Mouse (Mus musculus): ENCODE measurements around the gene Vps11. TPM values are rescaled to one million over a fixed set of nuclear protein-coding genes. Genes with fewer than 3 reads are reported as not detected.

Vps11 gene
- polyA plus RNA-seq, 1 experiment from 2014 or later: 17.3 TPM

DNA sequence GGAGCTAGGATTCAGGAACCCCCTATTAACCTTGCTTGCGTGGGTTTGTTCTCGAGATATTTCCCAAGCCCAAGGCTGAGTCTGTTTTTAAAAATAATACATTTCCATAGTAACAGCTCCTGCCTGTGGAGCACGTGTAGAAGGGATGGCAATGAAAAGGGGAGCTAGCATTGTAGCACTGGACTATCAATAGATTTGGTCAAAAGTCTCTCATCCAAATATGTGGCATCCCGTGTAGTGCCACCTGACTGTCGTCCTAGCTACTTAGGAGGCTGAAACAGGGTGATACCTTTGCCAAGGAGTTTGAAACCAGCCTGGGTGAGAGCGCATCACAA is 40.7 kb downstream of the Vps11 start:
- Histone ChIP-seq H3K4me3 (peak overlapping the region; percentile 80), H3K27ac (peak overlapping the region; percentile 78), H3K4me1 (replicated peaks) (peaks cover 33% of the 10 kb centered on the region), H3K9me3 (replicated peaks) (no peaks in the 10 kb centered on the region), H3K27me3 (no peaks in the 10 kb centered on the region), H3K36me3 (peaks cover 8% of the 10 kb centered on the region), H3K9ac (peak overlapping the region; percentile 40), H3K4me2 (peak overlapping the region; percentile 93)
- WGBS: 13% methylated on average over 6 of the region's 6 CpGs
- ATAC-seq (replicated peaks; ENCODE audit: insufficient number of reproducible peaks, insufficient read depth, low FRiP score, low read depth): 0 out of 2 replicates have a peak, but pooled peaks have one; percentile 3

DNA sequence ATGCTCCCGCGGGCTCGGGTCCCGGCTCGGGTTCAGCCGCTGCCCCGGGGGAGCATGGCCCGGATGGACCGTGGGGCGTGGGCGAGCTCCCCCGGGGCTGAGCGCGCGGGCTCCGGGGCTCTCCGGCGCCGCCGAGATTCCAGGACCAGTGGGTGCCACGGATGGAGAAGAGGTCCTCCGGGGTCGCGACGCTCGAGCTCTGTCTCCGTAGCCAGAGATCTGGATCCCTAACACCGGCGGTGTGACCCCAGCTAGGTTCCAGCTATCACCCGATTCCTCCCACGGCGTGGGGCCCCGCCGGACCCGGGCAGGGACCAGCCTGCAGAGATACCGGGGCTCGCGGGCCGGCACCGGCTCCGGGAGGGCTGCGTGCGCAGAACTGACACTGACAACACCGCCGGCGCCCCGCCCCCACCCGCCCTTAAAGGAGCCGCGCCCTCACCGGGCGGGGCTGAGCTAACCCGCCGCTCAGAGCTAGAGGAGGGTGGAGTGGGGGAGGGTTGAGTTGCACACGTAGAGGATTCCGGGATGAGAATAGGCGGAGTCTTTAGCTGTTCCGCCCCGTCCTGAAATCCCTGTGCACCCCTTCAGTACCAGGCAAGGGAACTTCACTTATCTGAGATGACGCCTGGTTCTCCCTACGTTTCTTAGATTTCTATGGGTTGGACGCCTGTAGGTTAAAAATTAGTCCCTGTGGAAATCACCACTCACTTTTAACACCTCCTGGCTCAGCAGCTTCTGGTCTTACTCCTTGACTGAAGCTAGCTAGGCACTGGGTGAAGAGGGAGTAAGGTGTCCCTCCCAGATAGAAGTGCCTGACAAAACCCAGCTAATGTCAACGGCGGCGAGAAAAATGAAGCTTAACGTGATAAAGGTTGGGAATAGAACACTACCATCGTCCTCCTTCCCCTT is 41.3 kb downstream of the Vps11 start, which contains the start of gene C2cd2l:
Gene C2cd2l, minus strand, starts transcription at position 399 of the 912 bp plus-strand sequence.
- H3K4me3 ChIP-seq: peak within 1 kb of the TSS; percentile 80
- peak within 1 kb of the TSS; percentile 93 for H3K9ac ChIP-seq
- H3K4me1 ChIP-seq (replicated peaks): peaks cover 30% of the 10 kb centered on the region
- WGBS: under 1% methylated on average over 67 of the region's 67 CpGs
- peaks cover 14% of the 10 kb centered on the region for H3K36me3 ChIP-seq
- peak within 1 kb of the TSS; percentile 78 for H3K27ac ChIP-seq
- peak; percentile 99 for ATAC-seq (replicated peaks; ENCODE audit: insufficient number of reproducible peaks, insufficient read depth, low FRiP score, low read depth)
- peak within 1 kb of the TSS; percentile 93 for H3K4me2 ChIP-seq
- H3K27me3 ChIP-seq: no peaks in the 10 kb centered on the region
- no peaks in the 10 kb centered on the region for H3K9me3 ChIP-seq (replicated peaks)

DNA sequence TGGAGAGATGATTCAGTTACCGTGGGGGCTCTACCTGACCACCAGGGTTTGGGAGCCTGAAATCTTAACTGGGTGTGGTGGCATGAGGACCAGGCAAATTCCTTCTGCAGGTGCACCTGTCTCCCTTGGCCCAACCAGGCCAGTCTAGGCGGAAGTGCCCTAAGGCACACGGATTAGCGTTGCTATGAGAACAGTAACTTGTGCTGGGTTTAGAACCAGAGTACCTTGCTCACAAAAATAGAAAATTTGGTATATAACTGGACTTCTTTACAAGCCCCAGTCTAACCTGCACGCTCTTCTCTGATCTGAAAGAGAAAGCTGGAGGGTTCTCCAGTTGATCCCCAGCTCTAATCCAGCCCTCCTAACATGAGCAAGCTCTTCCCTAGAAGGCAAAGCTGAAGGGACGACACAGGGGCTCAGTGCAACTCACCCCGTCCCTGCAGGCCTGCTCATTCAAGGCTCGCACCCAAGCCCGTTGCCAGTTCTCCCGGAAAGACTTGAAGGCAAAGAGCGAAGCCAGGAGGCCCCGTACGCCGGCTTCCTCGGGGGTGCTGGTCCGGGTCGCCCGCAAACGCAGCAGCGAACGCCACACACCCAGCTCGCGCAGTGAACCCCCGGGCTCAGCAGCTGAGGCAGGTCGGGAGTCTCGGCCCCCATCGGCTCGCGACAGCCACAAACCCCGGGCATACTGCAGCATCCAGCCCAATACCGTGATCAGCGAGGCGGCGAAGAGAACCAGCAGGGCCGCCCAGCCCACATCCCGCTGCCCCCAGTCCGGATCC is 42.2 kb downstream of the Vps11 start:
- no peak for ATAC-seq (replicated peaks; ENCODE audit: insufficient number of reproducible peaks, insufficient read depth, low FRiP score, low read depth)
- no peaks in the 10 kb centered on the region for H3K9me3 ChIP-seq (replicated peaks)
- peak overlapping the region; percentile 93 for H3K4me2 ChIP-seq
- peaks cover 22% of the 10 kb centered on the region for H3K36me3 ChIP-seq
- peak overlapping the region; percentile 80 for H3K4me3 ChIP-seq
- H3K27me3 ChIP-seq: no peaks in the 10 kb centered on the region
- WGBS: 3% methylated on average over 37 of the region's 37 CpGs
- H3K4me1 ChIP-seq (replicated peaks): peaks cover 30% of the 10 kb centered on the region
- peak overlapping the region; percentile 78 for H3K27ac ChIP-seq
- peak overlapping the region; percentile 93 for H3K9ac ChIP-seq

DNA sequence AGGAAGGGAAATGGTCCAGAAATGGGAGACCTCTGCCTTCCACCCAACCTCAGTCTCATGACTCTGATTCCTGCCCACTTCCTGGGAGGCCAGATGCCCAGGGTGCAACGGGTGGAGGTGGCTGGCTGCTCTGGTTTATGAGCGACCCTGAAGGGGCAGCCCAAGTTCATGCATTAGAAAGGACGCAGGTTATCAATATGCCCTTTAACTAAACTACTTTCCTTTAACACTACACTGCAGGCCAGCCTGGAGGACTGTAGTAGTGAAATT is 42.7 kb downstream of the Vps11 start:
- Histone ChIP-seq H3K9me3 (replicated peaks) (no peaks in the 10 kb centered on the region), H3K9ac (peak overlapping the region; percentile 93), H3K36me3 (peaks cover 27% of the 10 kb centered on the region), H3K4me3 (peak overlapping the region; percentile 80), H3K27me3 (no peaks in the 10 kb centered on the region), H3K27ac (no peak overlapping the region), H3K4me1 (replicated peaks) (peaks cover 30% of the 10 kb centered on the region), H3K4me2 (peak overlapping the region; percentile 93)
- ATAC-seq (replicated peaks; ENCODE audit: insufficient number of reproducible peaks, insufficient read depth, low FRiP score, low read depth): no peak
- 30% methylated on average over 3 of the region's 3 CpGs for WGBS

DNA sequence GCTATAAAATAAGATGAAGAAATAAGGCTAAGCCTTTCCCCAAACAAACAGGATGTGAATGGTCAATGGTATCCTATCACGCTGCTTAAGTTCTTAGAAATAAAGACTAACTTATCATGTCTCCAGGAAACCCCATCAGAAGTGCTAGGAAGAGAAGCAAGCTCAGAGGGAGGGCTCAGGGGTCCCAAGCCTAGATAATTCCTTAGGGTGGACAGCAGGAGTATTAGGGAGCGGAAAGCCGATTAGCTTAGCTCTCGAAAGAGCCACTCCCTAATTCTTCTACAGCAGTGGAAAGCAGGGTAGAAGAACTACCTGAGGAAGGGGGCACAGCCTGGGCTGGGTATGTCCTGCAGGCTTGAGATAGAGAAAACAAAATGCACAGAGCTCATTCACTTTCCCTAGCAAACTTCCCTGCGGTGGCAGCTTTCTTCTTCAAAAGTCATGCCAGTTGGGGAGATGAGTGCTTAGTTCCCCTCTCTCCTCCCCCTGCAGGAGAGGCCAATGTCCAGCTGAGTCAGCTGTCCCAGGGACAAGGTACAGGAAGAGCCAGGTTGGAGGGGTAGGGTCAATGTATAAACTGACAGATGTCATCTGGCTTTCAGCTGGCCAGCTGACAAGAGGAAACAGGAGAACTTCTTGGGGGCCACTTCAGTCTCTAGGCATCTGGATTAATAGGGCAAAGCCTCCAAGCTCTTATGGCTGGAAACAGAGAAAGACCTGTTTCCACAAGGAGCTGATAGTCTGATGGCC is 43.2 kb downstream of the Vps11 start:
- no peak overlapping the region for H3K27ac ChIP-seq
- H3K9ac ChIP-seq: peak overlapping the region; percentile 93; the same call in 1 of the 2 replicates
- H3K9me3 ChIP-seq (replicated peaks): no peaks in the 10 kb centered on the region
- no peaks in the 10 kb centered on the region for H3K27me3 ChIP-seq
- H3K4me2 ChIP-seq: peak overlapping the region; percentile 93
- ATAC-seq (replicated peaks; ENCODE audit: insufficient number of reproducible peaks, insufficient read depth, low FRiP score, low read depth): no peak
- peak overlapping the region; percentile 80 for H3K4me3 ChIP-seq
- peaks cover 32% of the 10 kb centered on the region for H3K36me3 ChIP-seq
- 65% methylated on average over 5 of the region's 5 CpGs for WGBS
- H3K4me1 ChIP-seq (replicated peaks): peaks cover 30% of the 10 kb centered on the region

DNA sequence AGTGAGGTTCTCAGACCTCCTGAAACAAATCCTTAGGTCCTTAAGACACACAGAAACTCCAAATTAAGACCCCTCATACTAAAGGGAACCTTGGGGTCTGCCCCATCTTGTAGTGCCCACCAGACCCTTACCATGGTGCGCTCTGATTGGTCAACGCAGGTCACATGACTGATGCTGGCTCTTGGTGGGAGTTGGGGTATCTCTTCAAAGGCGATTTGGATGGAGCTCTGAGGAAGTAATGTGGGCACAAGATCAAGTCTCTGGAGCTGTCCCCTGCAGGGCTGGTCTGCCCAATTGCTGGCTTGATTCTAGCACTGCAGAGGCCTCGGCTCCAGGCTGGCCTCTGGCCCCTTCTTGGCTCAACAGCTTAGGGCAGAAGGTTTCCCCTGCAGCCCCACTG is 44.0 kb downstream of the Vps11 start:
- 64% methylated on average over 4 of the region's 4 CpGs for WGBS
- no peak overlapping the region for H3K9ac ChIP-seq

DNA sequence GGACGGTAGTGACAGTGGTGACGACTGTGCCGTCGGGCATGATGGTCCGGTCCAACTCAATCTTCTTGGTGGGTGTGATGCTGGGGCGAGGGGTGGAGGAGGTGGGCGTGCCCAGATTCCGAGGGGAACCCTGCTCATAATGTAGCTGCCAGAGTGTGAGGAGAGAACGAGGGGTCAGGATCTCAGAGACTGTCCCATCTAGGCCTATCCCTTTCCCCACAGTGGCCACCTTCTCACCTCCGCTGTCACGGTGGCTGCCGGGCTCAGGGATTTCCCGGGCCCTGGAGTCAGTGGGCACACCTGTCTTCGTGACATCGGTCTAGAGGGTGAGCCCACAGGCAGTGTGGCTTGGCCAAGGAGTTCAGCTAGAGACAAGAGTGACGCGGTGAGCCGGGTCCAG is 46.6 kb downstream of the Vps11 start:
- H3K4me3 ChIP-seq: no peak overlapping the region
- 91% methylated on average over 18 of the region's 18 CpGs for WGBS
- peaks cover 34% of the 10 kb centered on the region for H3K4me1 ChIP-seq (replicated peaks)
- H3K27ac ChIP-seq: no peak overlapping the region
- H3K9ac ChIP-seq: no peak overlapping the region
- H3K4me2 ChIP-seq: no peak overlapping the region
- no peaks in the 10 kb centered on the region for H3K9me3 ChIP-seq (replicated peaks)
- peaks cover 37% of the 10 kb centered on the region for H3K36me3 ChIP-seq
- no peaks in the 10 kb centered on the region for H3K27me3 ChIP-seq
- no peak for ATAC-seq (replicated peaks; ENCODE audit: insufficient number of reproducible peaks, insufficient read depth, low FRiP score, low read depth)

More for the DNA sequence above, 44.0 kb downstream of the Vps11 start:
- Histone ChIP-seq H3K9me3 (replicated peaks) (no peaks in the 10 kb centered on the region), H3K4me2 (peak overlapping the region; percentile 93; the same call in 1 of the 2 replicates), H3K4me3 (no peak overlapping the region), H3K4me1 (replicated peaks) (peaks cover 30% of the 10 kb centered on the region), H3K36me3 (peaks cover 37% of the 10 kb centered on the region), H3K27ac (no peak overlapping the region), H3K27me3 (no peaks in the 10 kb centered on the region)
- ATAC-seq (replicated peaks; ENCODE audit: insufficient number of reproducible peaks, insufficient read depth, low FRiP score, low read depth): no peak

DNA sequence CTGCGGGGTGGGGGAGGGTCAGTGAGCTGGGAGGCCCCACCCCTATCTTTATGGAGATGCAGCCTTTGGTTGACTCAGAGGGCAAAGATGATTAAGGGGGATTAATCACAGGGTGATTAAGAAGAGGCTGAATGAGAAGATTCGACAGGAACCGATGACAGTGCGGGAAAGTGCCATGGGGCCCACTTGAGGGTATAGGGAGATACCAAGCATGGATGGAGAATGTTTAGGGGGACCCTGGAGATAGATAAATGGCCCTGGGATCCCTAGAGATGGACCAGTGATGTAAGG is 47.3 kb downstream of the Vps11 start:
- no peaks in the 10 kb centered on the region for H3K27me3 ChIP-seq
- no peak overlapping the region for H3K27ac ChIP-seq
- H3K4me1 ChIP-seq (replicated peaks): peaks cover 30% of the 10 kb centered on the region
- peaks cover 37% of the 10 kb centered on the region for H3K36me3 ChIP-seq
- no peak overlapping the region for H3K9ac ChIP-seq
- no peaks in the 10 kb centered on the region for H3K9me3 ChIP-seq (replicated peaks)
- WGBS: 72% methylated on average over 4 of the region's 4 CpGs
- no peak overlapping the region for H3K4me3 ChIP-seq
- no peak overlapping the region for H3K4me2 ChIP-seq
- ATAC-seq (replicated peaks; ENCODE audit: insufficient number of reproducible peaks, insufficient read depth, low FRiP score, low read depth): no peak

DNA sequence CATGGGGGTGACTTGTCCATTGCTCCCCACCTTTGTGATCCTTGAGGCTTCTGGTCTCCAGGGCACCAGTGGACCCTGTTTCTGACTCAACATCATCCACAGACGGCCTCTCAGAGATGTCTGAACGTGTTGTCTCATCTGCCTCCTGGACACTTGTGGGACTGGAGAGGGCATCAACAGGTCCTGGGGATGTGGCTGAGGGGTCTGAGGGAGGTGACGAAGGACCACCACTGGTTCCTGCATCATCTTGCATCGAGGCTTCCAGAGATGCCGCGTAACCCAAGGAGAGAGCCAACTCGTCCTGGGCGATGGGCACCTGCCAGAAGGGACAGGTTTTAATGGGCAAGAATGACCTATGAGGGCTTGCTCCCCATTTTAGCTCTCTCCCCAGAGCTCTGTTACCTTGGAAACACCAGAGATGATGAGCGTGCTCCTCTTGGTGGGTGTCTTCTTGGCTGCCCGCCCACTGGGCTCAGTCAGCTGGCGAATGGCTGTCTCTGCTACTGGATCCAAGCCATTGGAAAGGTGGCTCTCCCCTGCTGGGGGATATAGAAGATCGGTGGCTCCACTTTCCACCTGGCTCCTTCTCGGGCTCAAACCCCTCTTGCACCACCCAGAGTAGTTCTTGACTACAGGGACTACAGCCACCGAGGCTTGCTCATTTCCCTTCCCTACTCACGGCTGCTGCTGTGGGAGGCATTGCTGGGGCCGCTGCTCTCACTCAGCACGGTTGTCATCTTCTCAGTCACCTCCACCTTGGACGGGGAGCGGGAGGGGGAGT is 47.8 kb downstream of the Vps11 start:
- Histone ChIP-seq H3K4me1 (replicated peaks) (peaks cover 25% of the 10 kb centered on the region), H3K36me3 (peaks cover 37% of the 10 kb centered on the region), H3K27me3 (no peaks in the 10 kb centered on the region), H3K9me3 (replicated peaks) (no peaks in the 10 kb centered on the region), H3K9ac (no peak overlapping the region), H3K27ac (no peak overlapping the region), H3K4me3 (no peak overlapping the region), H3K4me2 (no peak overlapping the region)
- ATAC-seq (replicated peaks; ENCODE audit: insufficient number of reproducible peaks, insufficient read depth, low FRiP score, low read depth): no peak
- 75% methylated on average over 19 of the region's 19 CpGs for WGBS

DNA sequence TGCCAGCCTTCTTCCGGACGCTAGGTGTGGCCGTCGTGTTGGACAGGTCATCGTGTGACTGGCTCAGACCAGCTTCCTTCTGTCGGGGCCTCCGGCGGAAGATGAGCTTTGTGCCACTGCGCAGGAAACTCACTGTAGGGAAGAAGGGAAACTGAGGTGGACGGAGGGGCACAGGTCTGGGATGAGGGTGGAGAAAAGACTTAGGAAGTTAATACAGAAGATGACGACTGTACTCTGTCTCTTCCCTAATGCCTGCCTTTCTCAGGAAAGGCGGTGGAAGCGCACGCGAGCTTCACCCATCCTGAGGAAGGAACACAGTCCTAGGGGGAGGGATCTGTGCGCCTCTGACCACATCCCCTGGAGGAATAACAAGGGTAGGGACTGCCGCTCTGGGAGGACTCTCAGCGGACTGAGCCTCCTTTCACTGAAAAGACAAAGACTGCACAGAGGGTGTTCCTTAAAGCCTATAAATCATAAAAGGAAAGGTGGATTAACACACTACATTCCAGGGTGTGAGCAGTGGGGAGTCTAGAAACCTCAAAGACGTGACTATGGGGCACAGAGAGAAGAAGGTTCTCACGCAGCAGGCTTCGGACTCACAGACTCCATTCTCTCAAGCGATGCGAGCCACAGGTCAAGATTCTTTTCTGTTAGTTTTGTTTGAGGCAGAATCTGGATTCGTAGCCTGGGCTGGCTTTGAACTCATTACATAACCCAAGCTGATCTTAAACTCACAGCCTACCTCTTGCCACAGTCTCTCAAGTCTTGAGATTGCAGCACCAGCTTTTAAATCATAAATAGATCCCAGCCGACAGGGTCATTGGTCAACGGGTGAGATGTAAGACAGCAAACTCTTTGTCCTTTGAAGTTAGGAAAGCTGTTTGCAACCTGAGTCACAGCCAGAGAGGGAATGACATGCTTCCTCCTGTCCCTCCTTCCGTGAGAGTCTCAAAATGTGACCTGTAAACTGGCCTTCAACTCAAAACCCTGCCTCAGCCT is 50.0 kb downstream of the Vps11 start:
- H3K4me1 ChIP-seq (replicated peaks): peaks cover 11% of the 10 kb centered on the region; the same call in 1 of the 2 replicates
- H3K36me3 ChIP-seq: peaks cover 36% of the 10 kb centered on the region
- H3K9ac ChIP-seq: no peak overlapping the region
- no peak overlapping the region; the same call in 1 of the 2 replicates for H3K4me3 ChIP-seq
- H3K9me3 ChIP-seq (replicated peaks): no peaks in the 10 kb centered on the region
- WGBS: 28% methylated on average over 27 of the region's 27 CpGs
- H3K27ac ChIP-seq: peak overlapping the region; percentile 54
- ATAC-seq (replicated peaks; ENCODE audit: insufficient number of reproducible peaks, insufficient read depth, low FRiP score, low read depth): peak; percentile 54; the same call in 1 of the 2 replicates
- H3K27me3 ChIP-seq: no peaks in the 10 kb centered on the region
- peak overlapping the region; percentile 32 for H3K4me2 ChIP-seq
